Mouse (Mus musculus) embryonic facial prominence, embryonic 11.5 days (tissue): ENCODE measurements around the gene Nacc2. TPM values are rescaled to one million over a fixed set of nuclear protein-coding genes. Genes with fewer than 3 reads are reported as not detected.

ENCODE experiments used
- ATAC-seq: fragments of 200-750 bp; cut with Nextera tagmentation; replicated peaks from 2 replicates; pipeline ENCODE4 v1.8.0; 2017; ENCODE audit warnings: low read depth; ENCODE audit not compliant: insufficient number of reproducible peaks, low FRiP score, low TSS enrichment
- DNase-seq: peaks from one replicate; pipeline ENCODE4 v3.0.0-alpha.2; 2015; ENCODE audit warnings: low spot score
- H3K27ac ChIP-seq: fragments of 300-500 bp; sonication (generic); replicated peaks from 2 replicates; pipeline ENCODE4 v1.5.1; 2014; ENCODE audit warnings: mild to moderate bottlenecking, low read depth, low read length, control low read depth
- H3K27me3 ChIP-seq: fragments of 300-500 bp; sonication (generic); 2 replicates; pipeline ENCODE4 v1.6.1; 2014; ENCODE audit warnings: mild to moderate bottlenecking, low read length, moderate library complexity, mixed read lengths; ENCODE audit not compliant: control insufficient read depth, insufficient read depth
- H3K36me3 ChIP-seq: fragments of 300-500 bp; sonication (generic); replicated peaks from 2 replicates; pipeline ENCODE4 v1.6.1; 2014; ENCODE audit warnings: low read depth, mild to moderate bottlenecking, low read length, moderate library complexity, mixed read lengths; ENCODE audit not compliant: control insufficient read depth, insufficient read depth
- H3K4me1 ChIP-seq: fragments of 300-500 bp; sonication (generic); 2 replicates; pipeline ENCODE4 v1.6.1; 2014; ENCODE audit warnings: low read length, mixed read lengths; ENCODE audit not compliant: control insufficient read depth, insufficient read depth
- H3K4me2 ChIP-seq: fragments of 300-500 bp; sonication (generic); 2 replicates; pipeline ENCODE4 v1.6.1; 2014; ENCODE audit warnings: low read depth, mild to moderate bottlenecking, control low read depth, low read length, moderate library complexity
- H3K4me3 ChIP-seq: fragments of 300-500 bp; sonication (generic); 2 replicates; pipeline ENCODE4 v1.5.1; 2014; ENCODE audit warnings: low read depth, low read length, control low read depth
- H3K9ac ChIP-seq: fragments of 300-500 bp; sonication (generic); replicated peaks from 2 replicates; pipeline ENCODE4 v1.6.1; 2014; ENCODE audit warnings: mild to moderate bottlenecking, control low read depth, low read length
- H3K9me3 ChIP-seq: fragments of 300-500 bp; sonication (generic); replicated peaks from 2 replicates; pipeline ENCODE4 v1.6.1; 2016; ENCODE audit warnings: mild to moderate bottlenecking, low read length, inconsistent platforms, mixed read lengths; ENCODE audit not compliant: control insufficient read depth
- WGBS: fragments of 180-500 bp; shearing (Covaris S2); extraction: QIAGEN DNeasy Blood & Tissue Kit; methylation state at CpG from one replicate; pipeline ENCODE4 v1.1.7; 2014; 5-methylcytosine and 5-hydroxymethylcytosine counted together
- polyA plus RNA-seq: library from polyadenylated mRNA; unstranded; fragments of >200 nt; fragmentation: Nextera tagmentation; extraction: Ambion mirVana; gene quantifications from 2 replicates; pipeline ENCODE4 v1.2.1, GENCODE M21; 2014

Gene Nacc2
- polyA plus RNA-seq, 1 experiment from 2014 or later = 2.7 TPM

DNA sequence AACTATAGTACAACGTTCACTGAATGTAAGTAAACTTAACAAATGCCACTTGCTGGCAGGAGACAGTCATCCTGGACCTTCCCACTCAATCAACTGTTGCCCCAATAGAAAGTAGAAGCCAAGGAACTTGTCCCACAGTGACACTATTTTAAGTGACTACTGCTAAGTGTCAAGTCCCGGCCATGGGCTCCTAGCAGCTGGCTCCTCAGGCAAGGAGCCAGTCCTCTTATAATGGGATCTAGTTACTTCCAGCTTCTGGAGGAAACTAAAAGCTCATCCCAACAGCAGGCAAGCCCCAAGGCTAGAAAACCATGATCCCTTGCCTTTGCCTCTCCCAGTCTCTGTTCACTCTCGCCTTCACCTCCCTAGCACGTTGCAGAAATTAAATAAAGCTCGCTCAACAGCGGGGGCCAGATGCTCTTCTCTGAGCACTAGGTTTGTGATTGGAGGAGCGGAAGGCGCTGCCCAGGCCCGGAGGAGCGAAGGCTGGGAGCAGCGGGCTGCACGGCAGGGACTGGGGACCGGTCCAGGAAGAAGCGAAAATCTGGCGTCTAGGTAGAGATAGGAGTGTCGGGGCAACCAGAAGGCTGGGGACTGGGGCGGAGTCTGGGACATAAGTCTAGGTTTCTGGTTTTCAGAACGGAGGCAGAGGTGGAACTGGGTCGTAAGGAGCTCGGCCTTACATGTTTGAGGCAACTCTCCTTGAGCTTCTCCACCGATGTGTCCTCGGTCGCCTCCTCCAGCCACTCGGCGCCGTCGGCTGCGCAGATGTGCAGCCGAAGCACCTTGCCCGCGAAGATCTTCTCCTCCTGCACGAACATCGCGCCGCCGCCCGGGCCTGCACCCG lies 102.1 kb downstream of the Nacc2 start:
- H3K9me3 ChIP-seq = no peaks in the 10 kb centered on the region
- H3K4me3 ChIP-seq = peak overlapping the region; percentile 85
- peak overlapping the region; percentile 67 for H3K27ac ChIP-seq
- H3K4me2 ChIP-seq = peak overlapping the region; percentile 86
- H3K27me3 ChIP-seq = no peaks in the 10 kb centered on the region
- peak overlapping the region; percentile 80 for H3K9ac ChIP-seq
- no peaks in the 10 kb centered on the region for H3K4me1 ChIP-seq
- no peaks in the 10 kb centered on the region for H3K36me3 ChIP-seq
- ATAC-seq = peak; percentile 46
- peak; percentile 30 for DNase-seq
- WGBS = 3% methylated on average over 37 of the region's 38 CpGs

DNA sequence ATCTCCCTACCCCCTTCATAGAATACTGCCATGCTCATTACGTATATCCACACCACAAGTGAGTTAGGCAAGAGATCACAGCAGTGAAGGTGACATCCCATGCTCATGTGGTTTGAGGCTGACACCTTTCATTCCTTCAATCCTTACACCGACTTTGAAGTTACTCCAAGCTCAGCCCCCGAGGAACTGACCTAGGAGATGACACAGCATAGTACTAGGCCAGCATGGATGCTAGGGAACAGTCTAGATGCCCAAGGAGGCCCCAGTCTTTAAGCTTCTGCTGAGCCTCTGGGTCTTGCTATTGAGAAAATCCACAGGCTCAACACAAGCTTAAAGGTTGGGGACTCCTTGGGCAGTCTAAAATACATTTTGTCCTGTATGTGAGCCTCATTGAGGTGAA lies 103.1 kb downstream of the Nacc2 start:
- DNase-seq = no peak
- H3K4me3 ChIP-seq = no peak overlapping the region
- ATAC-seq = no peak
- no peaks in the 10 kb centered on the region for H3K4me1 ChIP-seq
- no peak overlapping the region for H3K4me2 ChIP-seq
- no peak overlapping the region for H3K9ac ChIP-seq
- H3K27me3 ChIP-seq = no peaks in the 10 kb centered on the region
- H3K36me3 ChIP-seq = no peaks in the 10 kb centered on the region
- WGBS = 85% methylated on average over 3 of the region's 3 CpGs
- no peaks in the 10 kb centered on the region for H3K9me3 ChIP-seq
- H3K27ac ChIP-seq = no peak overlapping the region

DNA sequence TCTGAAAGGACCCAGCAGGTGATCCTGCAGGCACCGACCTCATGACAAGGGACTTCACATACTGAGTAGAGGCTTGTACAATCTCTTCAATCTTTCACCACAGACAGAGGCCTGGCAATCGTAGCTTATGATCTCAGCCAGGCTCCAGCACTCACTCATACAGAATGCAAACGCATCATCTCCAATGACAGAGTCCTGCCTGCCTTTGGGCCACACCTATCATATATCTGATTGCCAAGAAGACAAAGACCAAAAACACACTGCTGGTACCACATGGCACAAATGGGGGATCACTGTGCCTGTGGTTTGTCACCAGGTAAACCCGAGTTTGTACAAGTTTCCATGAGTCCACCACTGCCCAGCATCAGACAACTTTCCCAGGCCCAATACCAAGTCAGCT lies 105.7 kb downstream of the Nacc2 start:
- no peak for ATAC-seq
- no peaks in the 10 kb centered on the region for H3K9me3 ChIP-seq
- H3K4me3 ChIP-seq = no peak overlapping the region
- H3K4me1 ChIP-seq = no peaks in the 10 kb centered on the region
- no peak for DNase-seq
- no peak overlapping the region for H3K9ac ChIP-seq
- WGBS = 81% methylated on average over 4 of the region's 4 CpGs
- H3K27me3 ChIP-seq = no peaks in the 10 kb centered on the region
- H3K4me2 ChIP-seq = no peak overlapping the region
- peaks cover 3% of the 10 kb centered on the region for H3K36me3 ChIP-seq
- H3K27ac ChIP-seq = no peak overlapping the region

DNA sequence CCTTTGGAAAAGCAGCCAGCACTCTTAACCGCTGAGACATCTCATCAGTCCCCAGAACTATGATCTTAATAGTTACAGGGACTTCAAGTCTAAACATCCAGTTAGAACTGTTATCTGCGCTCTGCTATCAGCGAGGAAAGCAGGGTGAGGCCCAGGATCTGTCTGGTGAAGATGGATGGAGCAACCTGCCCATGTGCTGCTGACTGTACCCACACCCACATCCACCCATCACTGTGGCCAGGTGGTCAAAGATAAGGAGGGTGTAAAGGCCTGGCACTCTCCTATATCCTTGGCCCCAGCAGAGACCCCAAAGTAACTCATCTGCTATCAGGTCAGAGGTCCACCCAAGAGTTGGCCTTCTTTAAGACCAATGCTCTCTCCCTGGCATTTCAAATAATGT lies 109.3 kb downstream of the Nacc2 start:
- WGBS = 95% methylated on average over 3 of the region's 3 CpGs
- no peaks in the 10 kb centered on the region for H3K4me1 ChIP-seq
- ATAC-seq = no peak
- no peak for DNase-seq
- H3K27ac ChIP-seq = no peak overlapping the region
- no peaks in the 10 kb centered on the region for H3K9me3 ChIP-seq
- no peak overlapping the region for H3K9ac ChIP-seq
- no peak overlapping the region for H3K4me3 ChIP-seq
- H3K27me3 ChIP-seq = no peaks in the 10 kb centered on the region
- H3K36me3 ChIP-seq = peaks cover 3% of the 10 kb centered on the region
- H3K4me2 ChIP-seq = no peak overlapping the region

DNA sequence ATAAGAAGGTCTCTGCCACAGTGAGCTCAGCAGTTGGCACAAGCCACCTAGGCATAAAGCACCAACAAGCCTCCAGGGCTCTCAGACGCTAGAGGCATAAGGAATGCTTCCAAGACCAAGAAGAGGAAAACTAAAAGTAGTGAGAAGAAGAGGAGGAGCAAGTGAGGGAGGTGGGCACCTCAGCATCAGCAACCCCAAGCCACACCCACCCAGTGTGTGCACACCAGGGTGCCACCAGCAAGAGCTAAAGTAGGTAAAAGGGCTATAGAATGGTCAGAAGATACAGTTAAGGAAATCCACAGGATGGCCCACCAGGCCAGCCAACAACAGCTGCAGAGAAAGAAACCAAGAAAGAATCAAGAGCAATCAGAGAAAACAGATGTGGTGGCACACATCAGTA lies 111.6 kb downstream of the Nacc2 start:
- ATAC-seq = no peak
- Histone ChIP-seq H3K4me2 (no peak overlapping the region), H3K4me1 (no peaks in the 10 kb centered on the region), H3K27me3 (no peaks in the 10 kb centered on the region), H3K9me3 (no peaks in the 10 kb centered on the region), H3K9ac (no peak overlapping the region), H3K27ac (no peak overlapping the region), H3K36me3 (peaks cover 9% of the 10 kb centered on the region), H3K4me3 (no peak overlapping the region)
- 71% methylated on average over 1 of the region's 1 CpGs for WGBS
- no peak for DNase-seq

Other genes with a start within 250 kb of the Nacc2 start
- 20.5 and 25.1 TPM in 2 replicates for gene Camsap1, start 139.9 kb downstream of the Nacc2 start, polyA plus RNA-seq
- 113 and 120 TPM in 2 replicates for gene Ubac1, start 101.5 kb downstream of the Nacc2 start, polyA plus RNA-seq
- gene Lhx3, start 85.1 kb upstream of the Nacc2 start, polyA plus RNA-seq = 1.3 and 3.3 TPM in 2 replicates
- gene Qsox2, start 114.3 kb upstream of the Nacc2 start, polyA plus RNA-seq = 11.3 and 12.1 TPM in 2 replicates
- gene Ccdc187, start 171.3 kb upstream of the Nacc2 start, polyA plus RNA-seq = 0.13 TPM in 1 of 2 replicates, not detected in the other
- gene Gpsm1, start 192.3 kb upstream of the Nacc2 start, polyA plus RNA-seq = 31.7 and 39.9 TPM in 2 replicates
- gene Dnlz, start 228.9 kb upstream of the Nacc2 start, polyA plus RNA-seq = 25.1 and 29.8 TPM in 2 replicates
- gene Card9, start 237.7 kb upstream of the Nacc2 start, polyA plus RNA-seq = 0.40 and 0.41 TPM in 2 replicates